Mouse (Mus musculus): ENCODE measurements around the gene Abcg2. TPM values are rescaled to one million over a fixed set of nuclear protein-coding genes. Genes with fewer than 3 reads are reported as not detected.
"Not testable (repeated sequence)": the region's sequence is repeated elsewhere in the genome, so short reads cannot be mapped to it uniquely, and the experiment has no call there.

Abcg2 gene
- total RNA-seq (2021) = 21.1 and 31.8 TPM in 2 replicates
- long read RNA-seq, full-length matches to known transcripts = 44 of 65 reads
- long read RNA-seq, partial matches to known transcripts = 8 of 65 reads
- long read RNA-seq, other reads (novel, unspliced or antisense) = 13 of 65 reads

DNA sequence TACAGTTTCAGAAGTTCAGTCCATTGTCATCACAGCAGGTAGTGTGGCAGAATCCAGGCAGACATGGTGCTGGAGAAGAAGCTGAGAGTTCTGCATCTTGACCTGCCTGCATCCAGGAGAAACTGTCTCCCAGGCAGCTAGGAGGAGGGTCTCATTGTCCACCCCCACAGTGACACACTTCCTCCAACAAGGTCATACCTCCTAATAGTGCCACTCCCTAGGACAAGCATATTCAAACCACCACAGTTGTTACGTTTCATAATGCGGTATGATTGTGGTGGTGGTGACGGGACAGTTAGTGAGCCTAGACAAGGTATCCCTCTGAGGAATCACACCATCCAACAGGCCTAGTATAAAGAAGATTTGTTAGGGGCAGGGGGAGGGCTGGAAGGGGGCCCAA lies at the start of gene Abcg2:
Abcg2 (plus strand) TSS at position 301 of the 400 bp plus-strand sequence.
- not testable (repeated sequence) for DNase-seq

DNA sequence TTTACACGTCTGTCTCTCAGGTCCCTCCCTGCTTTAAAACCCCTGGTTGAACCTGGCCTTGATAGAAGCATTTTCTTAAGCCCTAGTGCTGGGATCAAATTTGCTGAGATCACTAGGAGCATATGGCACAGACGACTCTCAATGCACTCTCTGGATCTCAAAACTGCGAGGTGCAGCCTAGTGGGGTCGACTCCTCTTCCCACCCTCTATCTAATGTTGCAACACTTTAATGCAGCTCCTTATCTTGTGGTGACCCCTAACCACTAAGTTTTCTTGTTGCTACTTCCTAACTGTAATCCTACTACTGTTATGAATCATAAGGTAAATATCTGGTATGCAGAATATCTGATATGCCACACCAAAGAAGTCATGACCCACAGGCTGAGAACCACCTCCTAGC lies 44.1 kb upstream of the Abcg2 start:
- not testable (repeated sequence) for DNase-seq

DNA sequence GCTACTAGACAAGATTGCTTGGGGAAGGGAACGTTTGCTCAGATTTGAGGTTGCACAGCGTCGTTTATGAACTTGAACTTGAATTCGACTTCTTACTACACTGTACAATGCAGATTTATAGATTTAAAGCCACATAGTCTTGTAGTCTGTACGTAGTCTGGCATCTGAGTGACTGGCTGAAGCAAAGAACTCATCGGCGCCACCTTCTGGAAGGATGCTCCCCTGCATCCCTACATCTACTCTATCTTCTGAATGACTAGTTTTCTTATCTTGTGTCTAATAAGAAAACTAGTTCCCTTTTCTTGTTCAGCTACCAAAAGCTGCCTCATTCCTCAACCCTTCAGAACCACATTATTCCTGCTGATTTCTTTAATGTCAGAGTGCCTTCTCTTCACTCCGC lies 41.5 kb upstream of the Abcg2 start:
- peak; percentile 59 for DNase-seq

DNA sequence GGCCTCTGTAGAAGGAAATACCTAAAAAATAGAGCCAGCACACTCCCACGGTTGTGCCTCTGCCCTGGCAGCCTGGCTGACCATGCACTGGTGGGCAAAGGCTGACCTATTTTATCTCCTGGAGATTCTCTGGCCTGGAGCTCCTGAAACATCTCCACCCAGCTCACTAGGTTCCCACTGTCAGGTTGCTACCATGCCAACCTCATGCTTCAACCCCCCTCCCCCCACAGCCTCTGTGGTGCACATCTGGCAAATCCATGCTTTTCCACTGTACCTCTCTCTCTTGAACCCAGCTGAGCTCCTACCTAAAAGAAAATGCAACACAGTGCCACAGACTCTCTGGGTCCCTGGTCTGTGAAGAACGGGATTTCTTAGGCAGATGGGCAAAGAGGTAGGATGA lies 39.4 kb upstream of the Abcg2 start:
- not testable (repeated sequence) for DNase-seq

DNA sequence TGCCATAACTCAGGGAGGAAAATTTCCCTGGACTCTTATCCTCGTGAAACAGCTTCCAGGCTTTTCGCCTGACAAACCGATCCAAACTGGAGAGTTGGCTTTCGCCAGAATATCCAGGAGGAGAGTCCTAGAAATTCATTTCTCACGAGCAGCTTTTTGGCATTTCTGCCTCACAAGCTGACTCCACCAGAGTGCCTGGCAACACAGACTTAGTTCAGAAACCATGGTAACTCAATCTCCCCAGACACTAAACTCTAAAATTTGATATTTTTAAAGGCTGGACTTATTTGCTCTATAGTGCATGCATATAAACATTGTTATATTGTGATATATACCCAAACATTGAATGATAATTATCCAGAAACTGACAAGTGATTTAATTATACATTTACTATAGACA lies 38.3 kb upstream of the Abcg2 start:
- DNase-seq = not testable (repeated sequence)

DNA sequence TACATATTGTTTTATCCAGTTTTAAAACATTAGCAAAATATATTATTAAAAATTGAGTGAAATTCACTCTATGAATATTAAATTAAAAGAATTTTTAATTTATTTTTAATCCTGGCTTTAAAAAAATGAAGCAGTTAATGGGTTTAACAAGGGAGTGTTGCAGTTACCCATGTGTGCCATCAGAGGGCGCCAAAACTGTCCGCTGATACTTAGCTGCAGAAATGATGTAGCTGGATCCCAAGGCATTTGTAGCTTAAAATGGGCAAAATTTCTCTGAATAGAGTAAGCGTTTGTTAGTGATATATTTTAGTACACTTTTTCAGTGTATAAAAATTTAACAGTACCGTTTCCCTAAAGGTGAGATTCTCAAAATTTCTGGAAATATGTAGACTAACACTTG lies 37.5 kb upstream of the Abcg2 start:
- DNase-seq = peak; percentile 62

DNA sequence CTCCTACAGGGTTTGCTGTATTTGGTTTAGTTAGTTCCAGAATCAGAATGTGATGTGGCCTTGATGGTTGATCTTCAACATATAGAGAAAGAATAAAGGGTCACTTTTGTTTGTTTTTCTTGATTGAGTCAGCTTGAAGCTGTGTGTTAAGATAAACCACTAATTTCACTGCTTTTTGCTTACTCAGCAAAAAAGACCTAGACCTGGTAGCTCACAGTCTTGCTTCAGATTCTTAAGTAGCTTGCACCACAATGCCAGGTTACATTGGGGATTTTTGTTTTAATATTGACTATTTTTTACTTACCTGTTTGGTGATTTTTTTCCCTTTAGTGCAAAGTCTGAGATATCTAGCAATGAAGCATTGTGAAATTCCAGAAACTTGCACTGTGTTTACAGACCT lies 30.5 kb upstream of the Abcg2 start:
- DNase-seq = not testable (repeated sequence)

DNA sequence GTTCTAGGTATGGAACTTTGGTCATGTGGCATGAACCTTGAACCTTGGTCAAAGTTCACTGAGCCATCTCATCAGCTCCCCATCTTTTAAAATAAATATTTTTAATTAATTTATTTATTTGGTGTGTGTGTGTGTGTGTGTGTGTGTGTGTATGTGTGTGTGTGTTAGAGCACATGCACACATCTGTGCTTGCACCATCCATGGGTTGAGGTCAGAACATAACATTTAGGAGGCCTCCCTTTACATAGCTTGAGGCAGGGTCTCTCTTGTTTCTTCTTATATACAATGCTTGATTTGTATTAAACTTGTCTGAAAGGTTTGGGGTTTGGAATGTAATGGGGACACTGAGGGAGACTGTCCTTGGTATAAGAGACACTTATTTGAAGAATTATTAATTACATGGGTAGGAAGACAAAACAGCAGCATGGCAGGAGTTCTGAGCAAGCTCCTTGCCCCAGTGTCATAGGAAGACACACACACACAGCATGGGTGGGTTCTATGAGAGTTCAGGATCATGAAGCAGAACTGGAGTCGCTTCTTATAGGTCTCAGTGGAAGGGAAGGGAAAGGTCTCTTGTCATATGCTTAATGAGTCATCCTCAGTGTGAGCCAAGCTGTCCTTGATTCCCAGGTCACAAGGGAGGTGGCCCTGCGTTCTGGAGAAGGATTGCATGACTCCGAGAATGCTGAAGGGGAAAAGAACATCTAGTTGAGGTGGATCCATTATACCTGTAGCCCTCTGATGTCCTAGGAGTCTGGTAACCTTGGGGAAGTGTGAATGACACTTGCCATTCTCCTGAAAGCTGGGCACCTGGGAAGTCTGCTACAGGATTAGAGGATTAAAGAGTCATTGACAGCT lies 9.9 kb downstream of the Abcg2 start:
- not testable (repeated sequence) for DNase-seq

DNA sequence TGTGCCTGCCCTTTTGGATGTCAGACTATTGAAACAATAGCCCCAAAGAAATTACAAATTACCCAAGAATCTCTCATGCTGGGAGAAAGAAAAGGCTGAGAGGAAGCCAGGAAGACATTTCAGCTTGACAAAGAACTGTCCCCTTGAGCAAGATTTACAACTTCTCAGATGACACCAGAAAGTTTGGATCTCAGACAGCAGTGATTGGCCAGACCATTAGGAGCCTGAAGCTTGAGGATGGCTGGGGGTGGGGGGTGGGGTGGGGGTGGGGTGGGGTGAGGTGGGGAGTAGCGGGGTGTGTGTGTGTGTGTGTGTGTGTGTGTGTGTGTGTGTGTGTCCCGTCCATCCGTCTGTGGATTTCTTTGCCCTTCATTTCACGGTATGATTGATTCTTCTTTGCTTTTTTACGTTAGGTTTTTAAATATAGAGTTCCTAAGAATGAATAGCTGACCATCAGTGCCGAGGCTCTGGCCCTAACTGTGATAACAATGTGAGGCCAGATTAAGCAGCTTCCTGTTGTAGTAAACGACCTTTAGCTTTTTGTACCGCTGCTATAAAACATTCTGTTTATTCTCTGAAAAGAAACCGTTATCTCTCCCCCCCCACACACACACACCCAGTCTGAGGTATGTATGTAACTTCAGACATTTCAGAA lies 11.4 kb downstream of the Abcg2 start:
- DNase-seq = not testable (repeated sequence)

DNA sequence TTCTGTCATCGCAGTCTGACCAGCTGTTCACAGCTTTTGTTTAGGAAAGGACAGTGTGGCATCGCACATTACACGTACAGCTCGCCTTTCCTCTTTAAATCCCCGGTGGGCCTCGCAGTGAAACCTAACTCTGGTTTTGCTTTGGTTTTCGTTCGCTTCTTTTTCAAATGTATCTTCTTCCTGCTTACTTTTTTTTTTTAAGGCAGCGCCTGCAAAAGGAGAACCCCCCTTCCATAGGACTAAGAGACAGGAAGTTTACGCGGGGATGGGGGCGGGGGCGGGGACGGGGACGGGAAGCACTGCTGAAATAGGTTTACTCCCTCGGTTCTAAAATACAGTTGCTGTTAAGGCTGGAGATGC lies 12.0 kb downstream of the Abcg2 start:
- DNase-seq = peak; percentile 17

DNA sequence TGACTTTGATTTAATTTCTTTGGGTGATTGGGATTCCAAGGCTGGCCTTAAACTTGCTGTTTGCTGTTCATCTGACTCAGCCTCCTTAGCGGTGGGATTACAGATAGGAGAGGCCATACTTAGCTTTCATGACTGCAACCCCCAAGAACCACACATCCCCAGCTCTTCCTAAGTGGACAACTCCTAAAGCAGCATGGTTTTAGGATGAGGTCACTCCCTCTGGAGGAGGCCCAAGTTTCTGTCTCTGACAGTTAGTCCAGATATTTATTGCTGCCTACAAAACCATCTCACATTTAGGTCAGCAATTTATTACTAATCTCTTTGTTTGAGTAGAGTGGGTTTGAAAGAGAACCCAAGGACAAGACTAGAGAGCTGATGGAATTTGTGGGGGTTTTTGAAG lies 17.8 kb downstream of the Abcg2 start:
- peak; percentile 60 for DNase-seq

DNA sequence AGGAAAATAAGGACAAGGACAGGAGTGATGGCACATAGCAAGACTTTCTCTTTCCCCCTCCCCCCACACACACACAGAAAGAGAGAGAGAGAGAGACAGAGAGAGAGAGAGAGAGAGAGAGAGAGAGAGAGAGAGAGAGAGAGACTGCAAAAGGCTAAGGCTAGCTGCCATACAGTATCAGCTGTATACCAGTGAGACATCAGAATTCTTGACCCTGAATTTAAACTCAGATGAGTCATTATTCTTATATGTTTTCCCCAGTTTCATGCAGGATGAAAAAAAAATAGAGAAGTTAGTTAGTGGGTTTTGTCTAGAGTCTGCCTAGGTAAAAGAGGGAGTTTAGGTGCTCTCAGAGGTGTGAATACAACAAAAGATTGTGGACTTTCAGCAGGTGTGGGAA lies 18.7 kb downstream of the Abcg2 start:
- DNase-seq = not testable (repeated sequence)

DNA sequence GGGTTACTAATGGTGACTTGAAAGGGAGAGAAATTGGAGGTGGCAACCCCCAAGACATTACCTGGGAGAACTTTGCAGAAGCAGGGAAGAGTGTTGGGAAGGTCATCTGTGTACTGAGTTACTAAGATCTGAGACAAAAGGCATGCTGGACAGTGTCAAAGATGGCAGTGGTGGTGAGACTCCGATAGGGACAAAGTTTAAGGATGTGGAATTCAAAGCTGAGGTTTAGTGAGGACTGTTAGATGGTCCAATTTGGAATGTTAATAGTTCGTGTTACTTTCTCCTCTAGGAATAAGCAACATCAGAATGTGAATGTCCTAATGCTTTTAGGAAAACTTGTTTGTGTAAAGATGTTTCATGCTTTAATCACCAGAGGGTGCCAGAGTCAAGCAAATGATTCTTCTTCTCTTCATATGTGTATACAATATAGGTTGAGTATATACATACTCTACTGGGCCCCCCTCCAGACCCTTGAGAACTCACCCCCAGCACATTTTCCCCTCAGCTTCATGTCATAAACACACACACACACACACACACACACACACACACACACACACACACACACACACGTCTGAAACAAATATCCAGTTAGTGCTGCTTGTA lies 19.3 kb downstream of the Abcg2 start:
- DNase-seq = not testable (repeated sequence)

DNA sequence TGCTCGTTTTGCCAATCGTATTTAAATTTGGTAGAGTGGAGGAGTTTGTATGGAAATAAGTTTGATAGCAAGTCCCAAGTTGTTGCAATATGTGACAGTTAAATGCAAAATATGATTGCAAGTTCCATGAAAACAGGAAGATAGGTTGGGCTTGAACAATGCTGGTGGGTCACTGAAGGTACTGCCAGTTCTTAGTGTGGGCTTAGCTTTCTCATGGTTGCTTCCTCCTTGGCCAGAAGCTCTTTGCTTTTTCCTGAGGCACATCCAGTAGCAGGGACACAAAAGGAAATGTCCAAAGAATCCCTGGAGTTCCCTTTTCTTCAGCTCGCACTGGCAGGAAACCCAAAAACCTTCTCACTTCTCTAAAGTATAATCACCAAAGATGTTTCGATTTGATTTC lies 22.3 kb downstream of the Abcg2 start:
- DNase-seq = no peak

DNA sequence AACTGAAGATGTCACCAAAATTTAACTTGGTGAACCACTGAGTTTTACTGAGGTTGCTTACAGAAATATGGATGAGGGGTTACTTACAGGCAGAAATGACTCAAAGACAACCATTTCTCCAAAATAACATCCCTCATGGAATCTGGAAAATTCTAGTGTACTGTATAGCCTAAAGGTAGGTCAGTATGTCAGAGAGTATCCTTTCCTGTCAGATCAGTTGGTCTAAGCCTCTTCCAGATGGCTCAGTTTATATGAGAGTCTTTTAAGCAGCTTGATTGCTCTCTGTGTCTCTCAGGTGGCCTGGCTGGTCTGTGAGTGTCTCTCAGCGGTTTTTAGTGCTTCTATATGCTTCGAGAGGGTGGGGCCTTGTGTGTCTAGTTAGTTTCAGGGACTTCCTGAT lies 24.1 kb downstream of the Abcg2 start:
- no peak for DNase-seq

DNA sequence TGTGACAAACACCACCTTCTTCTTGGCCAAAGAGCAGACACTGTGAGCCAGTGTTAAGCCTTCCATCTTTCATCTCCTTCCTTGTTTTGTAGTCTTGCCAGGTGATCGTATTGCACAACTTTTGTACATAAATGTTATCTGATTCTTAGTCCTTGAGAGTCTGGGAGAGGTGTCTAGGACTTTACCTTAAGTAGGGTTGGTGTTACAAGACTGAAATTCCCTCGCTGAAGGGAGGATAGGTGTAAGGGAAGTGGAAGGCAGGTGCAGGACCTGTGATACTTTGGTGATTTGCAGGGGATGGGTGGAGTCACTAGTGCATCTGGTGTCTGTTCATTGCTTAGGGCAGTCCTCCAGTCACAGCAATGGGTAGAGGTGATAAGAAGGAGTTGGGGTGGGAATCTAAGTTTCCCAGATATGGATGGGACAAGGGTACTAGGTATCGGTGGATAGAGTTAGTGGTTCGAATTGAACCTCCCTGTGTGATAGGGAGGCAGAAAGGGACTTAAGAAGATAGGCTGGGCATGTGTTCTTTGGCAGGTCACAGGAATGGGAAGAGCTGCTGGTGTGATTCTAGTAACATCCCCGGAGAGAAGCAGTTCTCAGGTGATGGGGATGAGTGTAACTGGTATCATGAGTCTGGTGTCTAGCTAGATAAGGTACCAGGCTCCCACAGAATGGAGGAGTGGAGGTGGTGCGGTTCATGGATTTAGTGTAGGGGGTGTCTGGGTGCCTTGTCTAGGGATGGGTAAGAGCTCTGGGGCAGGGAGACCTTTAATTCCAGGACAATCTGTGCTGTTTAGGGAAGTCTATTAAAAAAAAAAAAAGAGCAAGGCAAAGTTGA lies 25.8 kb downstream of the Abcg2 start:
- no peak for DNase-seq

DNA sequence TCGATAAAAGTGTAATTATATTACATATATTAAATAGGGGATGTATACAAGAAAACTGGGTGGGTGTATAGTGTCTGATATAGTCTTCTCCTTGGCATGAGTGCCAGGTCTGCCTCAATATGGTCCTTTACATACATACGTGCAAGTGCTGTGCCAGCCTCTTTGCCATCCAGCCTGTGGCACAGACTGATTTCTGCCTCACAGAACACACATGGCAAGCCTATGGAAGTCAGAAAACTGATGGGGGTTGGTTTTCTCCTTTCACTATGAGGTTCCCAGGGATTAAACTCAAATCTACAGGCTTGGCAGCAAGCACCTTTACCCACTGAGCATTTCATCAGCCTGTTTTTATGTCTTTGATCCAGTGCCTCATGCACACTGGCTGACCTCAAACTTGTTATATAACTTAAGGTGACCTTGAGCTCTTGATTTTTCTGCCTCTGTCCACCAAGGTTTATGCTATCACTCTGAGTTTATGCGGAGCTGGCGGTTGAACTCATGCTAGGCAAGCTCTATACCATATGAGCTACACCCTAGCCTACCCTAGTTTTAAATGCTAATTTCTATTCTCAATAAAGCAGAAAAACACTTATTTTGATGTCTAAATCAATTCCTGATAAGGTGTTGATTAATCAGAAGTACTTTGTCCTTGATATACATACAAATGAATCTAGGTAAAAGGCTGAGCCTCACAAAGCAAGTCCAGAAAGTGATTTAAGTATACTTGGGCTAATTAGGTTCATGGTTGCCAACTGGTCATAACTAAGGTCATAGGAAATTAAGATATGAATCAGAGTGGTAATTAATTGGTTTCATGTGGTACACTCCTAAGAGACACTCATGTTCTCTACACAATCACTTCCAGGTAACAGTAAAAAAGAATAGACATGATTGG lies 26.7 kb downstream of the Abcg2 start:
- no peak for DNase-seq

DNA sequence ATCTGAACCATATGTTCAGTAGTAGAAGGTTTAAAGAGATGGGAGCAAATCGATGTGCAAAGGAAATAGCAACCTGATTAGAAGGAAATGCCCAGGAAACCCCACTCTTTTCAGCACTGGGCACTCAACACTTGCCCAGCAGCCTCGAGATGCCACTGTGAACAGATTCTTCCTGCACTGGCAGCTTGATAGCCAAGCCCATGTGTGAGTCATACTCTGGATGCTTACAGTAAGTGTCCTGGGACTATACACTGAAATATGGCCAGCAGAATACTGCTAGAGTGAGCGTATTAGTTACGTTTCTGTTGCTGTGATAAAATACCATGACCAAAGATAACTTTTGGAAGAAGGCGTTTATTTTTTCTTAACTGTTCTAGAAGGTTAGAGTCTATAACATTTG lies 39.8 kb downstream of the Abcg2 start:
- DNase-seq = no peak

DNA sequence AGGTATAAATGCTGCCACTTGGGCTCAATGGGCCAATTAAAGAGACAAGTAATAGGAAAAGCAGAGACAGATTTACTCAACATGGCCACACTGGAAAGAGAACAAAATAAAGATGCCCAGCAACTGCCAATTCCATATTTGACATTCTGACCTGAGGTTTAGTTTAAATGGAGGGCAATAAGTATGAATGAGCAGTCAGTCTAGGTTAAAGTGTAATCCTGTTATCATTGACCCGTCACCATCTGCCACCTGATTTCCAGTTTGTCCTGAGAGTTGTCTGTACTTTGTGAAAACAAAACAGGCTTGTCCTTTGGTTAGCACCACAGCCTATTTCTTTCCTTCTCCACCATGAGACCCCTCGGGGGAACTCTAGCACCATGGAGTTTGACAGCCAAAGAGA lies 44.9 kb downstream of the Abcg2 start:
- no peak for DNase-seq

DNA sequence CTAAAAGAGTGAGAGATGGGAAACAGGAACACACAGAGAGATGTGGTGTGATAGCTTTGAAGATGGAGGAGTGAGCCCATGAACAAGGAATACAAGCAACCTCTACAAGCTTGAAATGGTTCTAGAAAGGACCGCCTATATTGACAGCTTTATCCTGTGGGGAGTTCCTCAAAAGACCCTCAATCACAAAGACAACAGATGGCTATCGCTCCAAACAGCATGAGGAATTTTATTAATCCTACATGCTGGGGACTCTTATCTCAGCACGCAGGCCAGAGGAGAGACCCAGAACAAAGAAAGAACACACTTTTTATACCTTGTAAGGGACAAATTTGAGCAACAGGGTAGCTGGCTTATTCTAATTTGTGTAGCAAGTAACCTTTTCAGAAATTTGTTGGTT lies 48.1 kb downstream of the Abcg2 start:
- no peak for DNase-seq

DNA sequence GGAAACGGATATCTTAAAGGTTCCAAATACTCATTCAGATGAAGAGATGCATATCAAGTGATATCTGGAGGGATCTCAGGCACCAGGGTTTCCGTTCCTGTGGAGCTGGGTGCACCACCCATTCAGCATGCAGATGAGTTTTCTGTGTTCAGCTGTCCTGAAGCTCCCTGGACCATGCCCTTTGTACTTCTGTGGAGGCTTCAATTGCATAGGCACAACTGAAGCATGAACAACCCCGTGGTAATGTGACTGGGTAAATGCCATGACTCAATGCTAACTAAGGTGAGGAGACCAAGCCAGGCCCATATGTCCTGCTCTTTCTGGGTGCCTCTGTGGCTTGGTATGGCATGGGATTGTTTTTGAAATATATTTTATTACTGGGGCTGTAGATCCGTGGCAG lies 49.4 kb downstream of the Abcg2 start:
- DNase-seq = no peak

All from adrenal gland, postnatal 25 days (tissue).